Mouse (Mus musculus) ES-E14 (cell line): ENCODE measurements at regions not wholly inside any gene's neighbourhood (a gene's known extent, or its start where the extent isn't known, plus 50 kb on each side); places are given as distances from the start of the nearest gene placed in this dataset.

Source experiments
- CHD2 ChIP-seq: IDR thresholded peaks from 2 replicates; pipeline ENCODE4 v1.6.1; 2014; ENCODE audit warnings: mild to moderate bottlenecking, low read depth, low read length, inconsistent platforms
- MAFK ChIP-seq: IDR thresholded peaks from 2 replicates; pipeline ENCODE4 v1.6.1; 2014; ENCODE audit warnings: mild to moderate bottlenecking, low read depth, low read length, inconsistent platforms; ENCODE audit not compliant: insufficient read depth

- TF ChIP-seq CHD2 (no peak), MAFK (no peak)
Observed at GRCm38 (mm10) chr5:41048515-41048914, 659.4 kb downstream of the Rab28 start.
